Mouse (Mus musculus): ENCODE measurements around the gene Utf1. TPM values are rescaled to one million over a fixed set of nuclear protein-coding genes. Genes with fewer than 3 reads are reported as not detected.
A peak's percentile ranks its signal among the peaks of the same experiment; 100 is the strongest.

Utf1 gene
- total RNA-seq, 4 experiments from 2014 or later = not detected

- no peak for DNase-seq (ENCODE audit: low spot score in 2 of 2)
Observed at GRCm38 (mm10) chr7:139937810-139938209, 5.8 kb upstream of the Utf1 start.

- DNase-seq (ENCODE audit: low spot score in 2 of 2) = no peak
Observed at GRCm38 (mm10) chr7:139940476-139941209, 2.9 kb upstream of the Utf1 start.

GRCm38 (mm10) chr7:139944291-139945240 is 977 bp downstream of the Utf1 start:
- no peak for DNase-seq (ENCODE audit: low spot score in 2 of 2)

- no peak for DNase-seq (ENCODE audit: low spot score in 2 of 2)
Observed at GRCm38 (mm10) chr7:139945516-139945915, 1.9 kb downstream of the Utf1 start.

- DNase-seq (ENCODE audit: low spot score in 2 of 2) = no peak
Observed at GRCm38 (mm10) chr7:139946032-139946431, 2.4 kb downstream of the Utf1 start.

GRCm38 (mm10) chr7:139949893-139950282 is 6.3 kb downstream of the Utf1 start:
- no peak for DNase-seq (ENCODE audit: low spot score in 2 of 2)

GRCm38 (mm10) chr7:139950283-139950971 is 6.8 kb downstream of the Utf1 start:
- no peak for DNase-seq (ENCODE audit: low spot score in 2 of 2)

GRCm38 (mm10) chr7:139951079-139951478 is 7.5 kb downstream of the Utf1 start:
- no peak for DNase-seq (ENCODE audit: low spot score in 2 of 2)

GRCm38 (mm10) chr7:139951991-139952633 is 8.5 kb downstream of the Utf1 start:
- DNase-seq (ENCODE audit: low spot score in 2 of 2) = no peak

GRCm38 (mm10) chr7:139955505-139955904 is 11.9 kb downstream of the Utf1 start:
- DNase-seq (ENCODE audit: low spot score in 2 of 2) = no peak

GRCm38 (mm10) chr7:139956658-139957057 is 13.1 kb downstream of the Utf1 start:
- no peak for DNase-seq (ENCODE audit: low spot score in 2 of 2)

- DNase-seq (ENCODE audit: low spot score in 2 of 2) = no peak
Observed at GRCm38 (mm10) chr7:139957437-139957836, 13.8 kb downstream of the Utf1 start.

GRCm38 (mm10) chr7:139957958-139958357 is 14.4 kb downstream of the Utf1 start:
- no peak for DNase-seq (ENCODE audit: low spot score in 2 of 2)

- DNase-seq (ENCODE audit: low spot score in 2 of 2) = no peak
Observed at GRCm38 (mm10) chr7:139961141-139961540, 17.6 kb downstream of the Utf1 start.

GRCm38 (mm10) chr7:139963814-139964213 is 20.2 kb downstream of the Utf1 start:
- DNase-seq (ENCODE audit: low spot score in 2 of 2) = no peak

- DNase-seq (ENCODE audit: low spot score in 2 of 2) = no peak
Observed at GRCm38 (mm10) chr7:139967175-139967574, 23.6 kb downstream of the Utf1 start.

- DNase-seq (ENCODE audit: low spot score in 2 of 2) = no peak
Observed at GRCm38 (mm10) chr7:139968428-139968827, 24.8 kb downstream of the Utf1 start.

- peak; percentile 78 to 91 for DNase-seq (ENCODE audit: low spot score in 2 of 2)
Observed at GRCm38 (mm10) chr7:139969348-139970130, 25.9 kb downstream of the Utf1 start.

GRCm38 (mm10) chr7:139970216-139970919 is 26.8 kb downstream of the Utf1 start:
- DNase-seq (ENCODE audit: low spot score in 2 of 2) = no peak

GRCm38 (mm10) chr7:139970979-139971378 is 27.4 kb downstream of the Utf1 start:
- DNase-seq (ENCODE audit: low spot score in 2 of 2) = no peak
